Mouse (Mus musculus): ENCODE data around the gene E130116L18Rik.
"Not testable (repeated sequence)": the region's sequence is repeated elsewhere in the genome, so short reads cannot be mapped to it uniquely, and the experiment has no call there.

The E130116L18Rik gene

GRCm38 (mm10) chr5:25183595-25183994, 39.4 kb downstream of the E130116L18Rik start:
- in situ Hi-C loops (cut with MboI, MseI): no loop called here

DNA sequence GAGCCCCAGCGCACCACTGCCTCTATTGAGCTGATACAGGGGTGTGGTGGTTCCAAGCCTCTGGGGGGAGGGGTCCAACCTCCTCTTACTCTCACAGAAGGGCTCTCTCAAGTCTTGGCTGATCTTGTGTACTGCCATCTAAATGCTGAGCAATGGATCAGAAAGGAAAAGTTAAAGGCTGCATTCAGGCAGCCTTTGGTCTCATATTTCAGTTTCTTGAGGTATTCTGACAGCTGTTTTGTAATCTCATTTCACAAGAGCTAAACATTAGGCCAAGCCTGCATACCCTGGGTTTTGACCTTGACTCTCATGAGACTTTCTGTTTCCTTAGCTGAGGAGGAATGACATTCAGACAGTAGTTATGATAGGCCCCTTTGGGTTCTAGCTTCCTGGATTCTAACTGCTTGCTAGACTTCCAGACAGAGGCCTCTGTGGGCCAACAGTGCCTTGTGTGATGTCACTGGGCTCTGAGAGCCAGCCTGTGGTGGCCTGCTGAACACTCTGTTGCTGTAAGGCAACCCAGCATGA, 41.9 kb downstream of the E130116L18Rik start, which contains the start of gene Galntl5:
TSS of gene Galntl5 (plus strand) at position 457 of the 528 bp plus-strand sequence.
- in situ Hi-C loops (cut with MboI, MseI): no loop called here

GRCm38 (mm10) chr5:25179936-25180488, 42.9 kb downstream of the E130116L18Rik start:
- in situ Hi-C loops (cut with MboI, MseI): no loop called here

DNA sequence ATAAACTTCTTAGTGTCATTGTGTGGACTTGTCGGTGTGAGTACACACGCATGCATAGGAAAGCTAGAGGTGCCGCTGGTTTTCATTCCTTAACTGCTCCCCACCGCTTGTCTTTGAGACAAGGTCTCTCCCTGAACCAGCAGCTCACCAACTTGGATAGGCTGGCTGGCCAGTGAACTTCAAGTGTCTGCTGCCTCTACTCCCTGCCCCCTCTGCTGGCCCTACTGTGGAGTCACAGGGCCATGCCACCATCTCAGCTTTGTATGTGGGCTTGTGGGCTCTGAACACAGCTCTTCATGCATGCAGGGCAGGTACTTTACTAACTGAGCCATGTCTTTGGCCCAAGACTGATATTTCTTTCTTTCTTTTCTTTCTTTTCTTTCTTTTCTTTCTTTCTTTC, 43.7 kb downstream of the E130116L18Rik start:
- in situ Hi-C loops (cut with MboI, MseI): no loop called here

GRCm38 (mm10) chr5:25178543-25178942, 44.4 kb downstream of the E130116L18Rik start:
- in situ Hi-C loops (cut with MboI, MseI): not testable (repeated sequence)

- in situ Hi-C loops (cut with MboI, MseI): not testable (repeated sequence)
Observed at GRCm38 (mm10) chr5:25177937-25178336, 45.0 kb downstream of the E130116L18Rik start.
